Mouse (Mus musculus): ENCODE measurements around the gene Glyctk. TPM values are rescaled to one million over a fixed set of nuclear protein-coding genes. Genes with fewer than 3 reads are reported as not detected.

Gene Glyctk
- 1 to 10 TPM; 1.3 to 1.7 TPM for total RNA-seq (2021)
- long read RNA-seq, experiment 1, partial matches to known transcripts = 0 of 2 reads
- long read RNA-seq, experiment 1, other reads (novel, unspliced or antisense) = 2 of 2 reads
- long read RNA-seq, experiment 2, partial matches to known transcripts = 0 of 1 reads
- long read RNA-seq, experiment 2, other reads (novel, unspliced or antisense) = 1 of 1 reads

GRCm38 (mm10) chr9:106158037-106158491 lies at the start of gene Glyctk:
TSS of gene Glyctk (minus strand) at chr9:106158138.
- intact Hi-C loops (cut with DNase I) = loop anchor here (5.0 kb wide), 2 partner anchors 54 to 119 kb away; no protein-coding TSS in a partner anchor
- DNase-seq = no peak

DNA sequence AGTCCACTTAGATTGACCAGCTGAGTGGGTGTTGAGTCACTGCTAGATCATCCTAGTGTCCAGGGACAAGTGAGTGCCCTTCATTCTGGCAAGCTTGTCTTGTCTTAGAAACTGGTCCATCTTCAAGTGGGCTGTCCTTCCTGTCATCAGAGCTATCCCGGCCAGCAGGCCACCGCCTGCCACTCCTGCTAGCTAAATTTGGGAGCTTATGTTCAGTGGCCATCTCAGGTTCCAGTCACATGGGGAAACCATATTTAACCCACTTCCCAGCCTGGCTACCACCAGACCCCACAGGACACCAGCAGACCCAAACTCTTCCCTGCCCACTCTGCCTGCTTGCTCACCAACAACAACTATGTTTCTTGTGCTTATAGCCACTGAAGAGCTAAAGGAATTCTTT lies 48.6 kb upstream of the Glyctk start:
- intact Hi-C loops (cut with DNase I) = no loop called here
- DNase-seq = peak in 1 of 2 experiments; percentile 55

DNA sequence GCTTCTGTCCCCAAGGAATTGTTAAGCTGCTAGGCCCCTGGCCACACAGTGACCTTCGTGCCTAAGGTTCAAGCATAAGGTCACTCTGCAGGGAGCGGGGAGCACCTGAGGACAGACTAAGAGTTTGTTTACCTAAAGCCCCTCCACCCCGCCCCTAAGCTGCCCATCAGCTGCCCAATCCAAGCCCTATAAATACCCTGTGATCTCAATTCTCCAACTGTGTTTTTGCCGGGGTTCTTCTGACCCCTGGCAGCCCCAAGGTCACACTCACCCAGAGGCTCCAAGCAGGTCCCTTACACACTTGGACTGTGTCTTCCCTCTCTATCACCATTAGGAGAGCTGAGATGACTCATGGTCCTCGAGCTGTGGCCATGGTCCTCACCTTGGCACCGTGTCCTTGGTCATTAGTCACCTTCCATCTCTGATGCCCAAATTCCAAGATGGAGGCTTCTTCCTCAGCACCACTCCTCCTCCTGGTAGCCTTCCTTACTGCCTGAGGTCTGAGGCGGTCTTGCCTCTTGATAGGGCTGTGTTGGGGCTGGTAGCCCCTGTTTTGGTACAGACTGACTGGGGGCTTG lies 47.9 kb upstream of the Glyctk start:
- DNase-seq = no peak
- intact Hi-C loops (cut with DNase I) = no loop called here

GRCm38 (mm10) chr9:106203990-106204851 lies 46.3 kb upstream of the Glyctk start:
- intact Hi-C loops (cut with DNase I) = no loop called here

GRCm38 (mm10) chr9:106202819-106203636 lies 45.1 kb upstream of the Glyctk start, which contains the start of gene Twf2:
TSS of gene Twf2 (plus strand) at chr9:106203108.
- intact Hi-C loops (cut with DNase I) = no loop called here
- DNase-seq = peak; percentile 94 to 97

More at GRCm38 (mm10) chr9:106203990-106204851, 46.3 kb upstream of the Glyctk start:
- peak in 1 of 2 experiments; percentile 48 for DNase-seq

DNA sequence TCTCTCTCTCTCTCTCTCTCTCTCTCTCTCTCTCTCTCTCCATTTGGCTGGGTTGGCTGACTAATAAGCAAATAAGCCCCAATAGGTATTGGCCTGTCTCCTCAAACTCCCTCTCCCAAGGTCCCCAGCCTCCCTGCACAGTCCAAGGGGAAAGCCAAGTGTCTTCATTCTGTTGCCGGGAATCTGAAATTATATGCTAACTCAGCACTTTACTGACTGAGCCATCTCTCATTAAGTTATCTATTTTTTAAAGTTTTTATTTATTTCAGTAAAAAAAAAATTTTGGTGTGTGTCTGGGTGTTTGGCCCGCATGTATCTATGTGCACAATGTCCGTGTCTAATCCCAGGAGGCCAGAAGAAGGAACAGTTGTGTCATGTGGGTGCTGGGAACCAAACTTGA lies 44.0 kb upstream of the Glyctk start:
- intact Hi-C loops (cut with DNase I) = no loop called here
- no peak for DNase-seq

DNA sequence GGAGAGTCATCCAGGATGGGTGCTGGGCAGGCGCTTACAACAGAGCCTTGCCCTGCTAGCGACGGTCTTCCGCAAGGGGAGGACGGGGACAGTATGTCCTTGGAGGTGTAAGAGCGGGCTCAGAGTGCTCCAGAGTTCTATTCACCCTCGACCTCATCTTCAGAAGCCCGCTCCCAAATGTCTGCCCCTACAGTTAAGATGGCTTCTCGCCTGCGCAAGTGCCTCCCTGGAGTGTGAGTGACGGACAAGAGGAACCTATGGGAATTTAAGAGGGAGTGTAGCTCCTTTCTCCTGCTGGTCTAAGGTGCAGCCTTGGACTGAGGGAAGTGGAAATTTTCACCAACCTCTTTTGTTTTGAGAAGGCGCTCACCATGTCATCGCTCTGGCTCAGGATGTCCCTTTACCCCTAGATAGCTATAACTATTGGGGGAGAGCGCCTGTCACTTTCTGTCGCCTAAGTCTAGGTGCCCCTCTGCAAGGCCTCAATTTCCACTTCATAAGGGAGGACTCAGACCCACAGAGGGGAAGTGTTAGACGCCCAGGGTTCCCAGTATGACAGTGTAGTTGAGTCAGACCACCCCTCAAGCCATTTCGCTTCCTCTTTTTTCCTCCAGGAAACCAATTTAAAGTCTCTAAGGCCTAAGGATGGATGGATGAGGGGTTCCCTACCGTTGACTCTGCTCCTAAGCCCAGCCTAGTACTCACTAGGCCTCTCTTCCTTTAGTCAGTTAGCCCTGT lies 41.8 kb upstream of the Glyctk start, which contains the start of gene Ppm1m:
Ppm1m (minus strand) TSS at position 212 of the 738 bp plus-strand sequence.
- no peak for DNase-seq
- intact Hi-C loops (cut with DNase I) = no loop called here

DNA sequence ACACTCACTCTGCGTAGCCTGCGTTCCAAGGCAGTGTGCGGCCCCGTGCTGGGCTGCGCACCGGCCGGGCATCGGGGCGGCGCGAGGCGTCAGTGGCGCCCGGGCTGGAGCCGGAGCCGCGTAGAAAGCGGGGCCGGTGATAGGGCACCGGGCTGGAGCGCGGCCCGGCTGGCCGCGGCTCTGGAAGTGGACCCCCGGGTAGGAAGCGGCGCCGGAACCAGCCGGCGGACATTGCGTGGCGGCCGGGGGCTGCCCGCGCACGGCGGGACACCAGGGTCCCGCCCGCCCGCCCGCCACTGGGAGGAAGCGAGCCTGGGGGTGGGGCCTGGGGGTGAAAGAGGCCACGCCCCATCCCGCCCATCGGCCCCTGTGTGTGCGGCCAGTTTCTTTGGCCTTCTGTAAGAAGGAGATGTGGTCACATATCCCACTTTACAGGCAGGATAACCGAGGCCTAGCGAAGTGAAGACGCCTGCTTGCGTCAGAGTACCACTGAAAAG lies 41.1 kb upstream of the Glyctk start:
- peak; percentile 84 to 86 for DNase-seq
- intact Hi-C loops (cut with DNase I) = no loop called here

DNA sequence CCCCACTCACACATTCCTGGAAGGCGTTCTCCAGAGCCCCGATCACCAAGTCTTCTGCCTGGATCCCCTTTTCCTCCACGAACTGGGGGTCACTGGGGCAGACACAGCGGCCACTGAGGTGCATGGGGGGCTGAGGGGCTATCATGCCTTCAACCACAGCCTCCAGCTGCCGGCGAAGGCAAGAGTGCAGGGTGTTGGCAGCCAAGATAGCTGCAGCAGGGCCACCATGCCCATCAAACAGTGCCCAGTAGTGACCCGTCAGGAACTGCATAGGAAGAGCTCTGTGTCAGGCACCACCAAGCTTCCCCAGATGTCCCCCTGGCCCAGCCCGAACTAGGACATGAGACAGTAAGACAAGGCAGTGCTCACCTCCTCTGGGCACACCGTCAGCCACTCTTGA lies 39.8 kb upstream of the Glyctk start:
- DNase-seq = no peak
- intact Hi-C loops (cut with DNase I) = no loop called here

DNA sequence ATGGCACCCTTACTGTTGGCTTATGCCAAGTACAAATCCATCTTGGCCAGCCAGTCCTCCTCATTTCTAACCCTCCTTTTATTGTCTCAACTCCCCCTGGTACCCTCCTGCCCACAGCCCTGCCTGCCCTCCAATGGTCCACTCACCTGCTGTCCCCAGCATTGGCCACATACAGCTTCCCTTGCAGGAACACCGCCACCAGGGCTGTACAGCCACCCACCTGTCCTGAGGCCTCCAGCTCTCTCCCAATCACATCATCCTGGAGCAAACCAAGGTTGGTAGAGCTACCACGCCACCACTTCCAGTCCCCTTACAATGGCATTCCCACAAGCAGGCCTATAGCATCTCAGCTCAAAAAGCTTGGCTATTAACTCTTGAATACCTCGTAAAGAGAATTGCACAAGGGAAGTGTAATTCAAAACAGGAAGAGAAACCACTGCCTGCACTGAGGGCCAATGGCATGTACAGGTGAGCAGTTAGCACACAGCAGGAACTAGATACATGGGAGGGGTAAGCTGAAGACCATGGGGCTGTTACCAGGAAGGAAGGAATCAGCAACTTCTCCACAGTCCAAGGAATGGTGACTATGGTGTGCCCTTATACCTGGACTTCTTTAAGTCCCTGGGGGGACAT lies 39.3 kb upstream of the Glyctk start:
- intact Hi-C loops (cut with DNase I) = no loop called here
- no peak for DNase-seq

DNA sequence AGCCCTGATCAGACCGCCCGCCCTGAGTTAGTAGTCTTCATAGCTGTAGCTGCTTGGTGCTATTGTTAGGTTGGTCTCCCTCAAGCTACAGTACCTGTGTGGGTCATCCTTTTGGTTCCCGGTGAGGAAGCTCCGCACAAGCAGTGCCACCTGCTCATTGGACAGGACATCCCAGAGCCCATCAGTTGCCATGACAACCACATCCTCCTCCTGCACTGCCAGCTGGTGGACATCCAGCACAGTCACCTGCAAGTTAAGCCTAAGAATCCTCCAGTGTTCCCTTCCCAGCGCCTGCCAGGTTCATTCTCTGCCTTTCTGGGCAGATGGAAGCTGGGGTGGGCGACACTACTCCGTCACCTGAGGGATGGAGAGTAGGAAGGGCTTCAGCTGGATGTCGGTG lies 37.8 kb upstream of the Glyctk start:
- intact Hi-C loops (cut with DNase I) = no loop called here
- no peak for DNase-seq

- DNase-seq = no peak
- intact Hi-C loops (cut with DNase I) = no loop called here
Observed at GRCm38 (mm10) chr9:106193930-106194807, 36.2 kb upstream of the Glyctk start.

- no peak for DNase-seq
- intact Hi-C loops (cut with DNase I) = no loop called here
Observed at GRCm38 (mm10) chr9:106192998-106193397, 35.1 kb upstream of the Glyctk start.

GRCm38 (mm10) chr9:106192024-106192423 lies 34.1 kb upstream of the Glyctk start:
- intact Hi-C loops (cut with DNase I) = no loop called here
- DNase-seq = no peak

- DNase-seq = no peak
- intact Hi-C loops (cut with DNase I) = no loop called here
Observed at GRCm38 (mm10) chr9:106191355-106191754, 33.4 kb upstream of the Glyctk start.

DNA sequence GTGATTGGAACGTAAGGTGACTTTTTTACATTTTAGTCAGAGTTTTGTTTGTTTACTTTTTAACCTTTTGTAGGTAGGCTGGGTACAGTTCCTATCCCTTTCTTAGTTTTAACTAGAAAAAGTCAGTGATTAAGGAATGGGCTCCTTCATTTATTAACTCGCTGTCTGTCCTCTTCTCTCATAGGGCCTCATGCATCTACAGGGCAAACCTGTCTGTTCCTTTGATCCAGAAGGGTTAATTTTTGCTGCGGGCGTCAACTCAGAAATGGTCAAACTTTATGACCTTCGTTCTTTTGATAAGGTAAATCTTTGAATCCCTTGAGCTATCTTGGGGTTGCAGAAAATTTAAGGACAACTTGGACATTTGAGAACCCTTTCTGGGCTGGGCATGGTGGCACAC lies 26.1 kb upstream of the Glyctk start:
- intact Hi-C loops (cut with DNase I) = no loop called here
- no peak for DNase-seq

DNA sequence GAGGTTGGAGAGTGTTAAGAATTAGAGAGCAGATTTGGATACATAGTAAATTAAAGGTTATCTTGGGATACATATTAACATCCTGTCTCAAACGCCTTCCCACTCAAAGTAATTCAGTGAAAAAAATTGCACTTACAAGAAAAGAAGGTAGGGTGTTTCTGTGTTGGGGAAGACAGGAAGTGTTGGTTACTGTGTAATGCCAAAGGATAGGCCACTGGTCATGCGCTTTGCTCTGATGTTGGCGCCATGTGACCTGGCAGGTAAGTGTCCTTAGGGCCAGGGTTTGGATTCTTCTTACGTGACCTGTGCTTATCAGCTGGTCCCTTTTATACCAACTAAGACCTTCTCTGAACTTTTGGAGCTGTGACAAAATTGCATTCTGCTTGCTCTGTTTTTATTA lies 24.2 kb upstream of the Glyctk start:
- no peak for DNase-seq
- intact Hi-C loops (cut with DNase I) = no loop called here

DNA sequence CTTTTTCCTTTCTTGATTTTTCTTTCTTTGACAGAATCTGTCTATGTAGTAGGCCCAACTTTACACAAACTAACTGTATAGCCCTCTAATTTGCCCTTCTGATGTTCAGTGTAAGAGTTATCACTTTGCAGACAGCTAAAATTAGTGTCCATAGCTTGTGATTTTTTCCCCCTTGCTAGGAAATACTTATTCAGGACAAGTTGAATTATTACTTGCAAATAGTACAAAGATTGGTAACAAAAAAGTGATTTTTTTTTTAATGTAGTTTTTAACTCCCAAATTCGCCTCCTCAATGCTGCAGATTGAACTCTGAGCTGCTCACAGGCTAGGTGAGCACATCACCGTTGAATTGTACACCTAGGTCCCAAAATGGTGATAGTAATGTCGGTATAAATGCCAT lies 22.0 kb upstream of the Glyctk start:
- intact Hi-C loops (cut with DNase I) = no loop called here
- DNase-seq = no peak

Data from heart, postnatal 14 days (tissue).